Mouse (Mus musculus) testis, adult 2 months (tissue): ENCODE data around the gene Atxn1. TPM values are rescaled to one million over a fixed set of nuclear protein-coding genes. Genes with fewer than 3 reads are reported as not detected.

Experiments
- H3K27ac ChIP-seq: fragments of 200-500 bp; 2 replicates; pipeline ENCODE4 v1.5.1; 2012; ENCODE audit warnings: low read depth, low read length; ENCODE audit not compliant: control insufficient read depth, insufficient read depth
- H3K27me3 ChIP-seq: fragments of 200-500 bp; 2 replicates; pipeline ENCODE4 v1.6.1; 2012; ENCODE audit warnings: mild to moderate bottlenecking, low read length, moderate library complexity; ENCODE audit not compliant: control insufficient read depth, insufficient read depth
- H3K36me3 ChIP-seq: fragments of 200-500 bp; 2 replicates; pipeline ENCODE4 v1.6.1; 2012; ENCODE audit warnings: mild to moderate bottlenecking, low read length; ENCODE audit not compliant: control insufficient read depth, insufficient read depth
- H3K4me1 ChIP-seq: fragments of 200-500 bp; 2 replicates; pipeline ENCODE4 v1.6.1; 2012; ENCODE audit warnings: low read length; ENCODE audit not compliant: control insufficient read depth, insufficient read depth
- H3K4me3 ChIP-seq: fragments of 200-500 bp; 2 replicates; pipeline ENCODE4 v1.5.1; 2012; ENCODE audit warnings: low read depth, mild to moderate bottlenecking, low read length, moderate library complexity, mixed read lengths; ENCODE audit not compliant: control insufficient read depth
- CTCF ChIP-seq: fragments of 200-500 bp; IDR thresholded peaks from 2 replicates; pipeline ENCODE4 v1.5.1; 2012; ENCODE audit warnings: low read depth, mild to moderate bottlenecking, inconsistent platforms, low read length, moderate library complexity; ENCODE audit not compliant: control insufficient read depth, insufficient read depth, insufficient replicate concordance
- POLR2A ChIP-seq: fragments of 200-500 bp; IDR thresholded peaks from 2 replicates; pipeline ENCODE4 v1.6.1; 2012; ENCODE audit warnings: low read depth, mild to moderate bottlenecking, inconsistent platforms, low read length, moderate library complexity; ENCODE audit not compliant: control insufficient read depth
- polyA plus RNA-seq: library from polyadenylated mRNA; depleted of rRNA; stranded (reverse); fragments of >200 nt; gene quantifications from 2 replicates; pipeline ENCODE4 v1.2.3, GENCODE M21; 2012

Gene Atxn1
- polyA plus RNA-seq, 1 experiment: 3.2 TPM

GRCm38 (mm10) chr13:45669969-45670368, 294.8 kb downstream of the Atxn1 start:
- H3K36me3 ChIP-seq: no peaks in the 10 kb centered on the region
- H3K27ac ChIP-seq: no peak overlapping the region
- H3K4me1 ChIP-seq: no peaks in the 10 kb centered on the region
- H3K27me3 ChIP-seq: no peaks in the 10 kb centered on the region
- H3K4me3 ChIP-seq: no peak overlapping the region
- TF ChIP-seq CTCF: no peak
- no peak for TF ChIP-seq POLR2A

GRCm38 (mm10) chr13:45662852-45663251, 302.0 kb downstream of the Atxn1 start:
- Histone ChIP-seq H3K27me3 (no peaks in the 10 kb centered on the region), H3K27ac (no peak overlapping the region), H3K36me3 (no peaks in the 10 kb centered on the region), H3K4me3 (no peak overlapping the region), H3K4me1 (no peaks in the 10 kb centered on the region)
- no peak for TF ChIP-seq POLR2A
- TF ChIP-seq CTCF: no peak

GRCm38 (mm10) chr13:45662216-45662615, 302.6 kb downstream of the Atxn1 start:
- no peaks in the 10 kb centered on the region for H3K36me3 ChIP-seq
- no peak for TF ChIP-seq POLR2A
- no peak overlapping the region for H3K4me3 ChIP-seq
- H3K27ac ChIP-seq: no peak overlapping the region
- no peaks in the 10 kb centered on the region for H3K27me3 ChIP-seq
- no peaks in the 10 kb centered on the region for H3K4me1 ChIP-seq

- Histone ChIP-seq H3K36me3 (no peaks in the 10 kb centered on the region), H3K4me3 (no peak overlapping the region), H3K27me3 (no peaks in the 10 kb centered on the region), H3K4me1 (no peaks in the 10 kb centered on the region), H3K27ac (no peak overlapping the region)
- no peak for TF ChIP-seq CTCF
- no peak for TF ChIP-seq POLR2A
Observed at GRCm38 (mm10) chr13:45661283-45662185, 303.3 kb downstream of the Atxn1 start.

- H3K27ac ChIP-seq: no peak overlapping the region
- no peaks in the 10 kb centered on the region for H3K4me1 ChIP-seq
- TF ChIP-seq POLR2A: no peak
- TF ChIP-seq CTCF: no peak
- H3K4me3 ChIP-seq: no peak overlapping the region
- H3K36me3 ChIP-seq: no peaks in the 10 kb centered on the region
- no peaks in the 10 kb centered on the region for H3K27me3 ChIP-seq
Observed at GRCm38 (mm10) chr13:45659813-45660212, 305.0 kb downstream of the Atxn1 start.

GRCm38 (mm10) chr13:45658343-45658742, 306.5 kb downstream of the Atxn1 start:
- Histone ChIP-seq H3K36me3 (no peaks in the 10 kb centered on the region), H3K4me1 (no peaks in the 10 kb centered on the region), H3K27me3 (no peaks in the 10 kb centered on the region), H3K4me3 (no peak overlapping the region), H3K27ac (no peak overlapping the region)
- no peak for TF ChIP-seq POLR2A

GRCm38 (mm10) chr13:45657176-45657575, 307.6 kb downstream of the Atxn1 start:
- no peak overlapping the region for H3K27ac ChIP-seq
- H3K4me3 ChIP-seq: no peak overlapping the region
- no peaks in the 10 kb centered on the region for H3K27me3 ChIP-seq
- no peaks in the 10 kb centered on the region for H3K36me3 ChIP-seq
- no peak for TF ChIP-seq CTCF
- no peak for TF ChIP-seq POLR2A
- H3K4me1 ChIP-seq: no peaks in the 10 kb centered on the region
